Mouse (Mus musculus) adrenal gland, postnatal 25 days (tissue): ENCODE results near the gene 1600014C10Rik. TPM values are rescaled to one million over a fixed set of nuclear protein-coding genes. Genes with fewer than 3 reads are reported as not detected.

Experiments
- DNase-seq: peaks from one replicate; pipeline ENCODE4 v3.0.0; 2021; ENCODE audit warnings: mixed read lengths
- total RNA-seq: library from RNA; stranded (reverse); gene quantifications from 2 replicates; pipeline ENCODE4 v1.2.3, GENCODE M21; 2021

Gene 1600014C10Rik
- total RNA-seq, 1 experiment from 2014 or later = 39.9 TPM

- DNase-seq = peak; percentile 88
Observed at GRCm38 (mm10) chr7:38183709-38184417, 846 bp downstream of the 1600014C10Rik start.

DNA sequence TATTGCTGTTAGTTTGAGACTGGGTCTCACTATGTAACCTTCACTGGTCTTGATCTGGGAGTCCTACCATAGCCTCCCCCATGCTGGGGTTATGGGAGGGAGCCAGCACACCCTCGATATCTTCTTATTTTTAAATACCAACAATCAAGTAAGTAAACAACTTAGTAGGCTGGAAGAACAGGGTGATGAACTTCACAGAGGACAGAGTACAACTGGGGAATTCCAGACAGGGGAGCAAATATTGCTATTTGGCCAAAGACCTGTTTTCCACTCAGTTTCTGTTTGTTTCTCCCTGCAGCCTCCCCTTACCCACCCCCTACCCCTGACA, 1.4 kb downstream of the 1600014C10Rik start:
- no peak for DNase-seq

GRCm38 (mm10) chr7:38184786-38185185, 1.8 kb downstream of the 1600014C10Rik start:
- DNase-seq = no peak

DNA sequence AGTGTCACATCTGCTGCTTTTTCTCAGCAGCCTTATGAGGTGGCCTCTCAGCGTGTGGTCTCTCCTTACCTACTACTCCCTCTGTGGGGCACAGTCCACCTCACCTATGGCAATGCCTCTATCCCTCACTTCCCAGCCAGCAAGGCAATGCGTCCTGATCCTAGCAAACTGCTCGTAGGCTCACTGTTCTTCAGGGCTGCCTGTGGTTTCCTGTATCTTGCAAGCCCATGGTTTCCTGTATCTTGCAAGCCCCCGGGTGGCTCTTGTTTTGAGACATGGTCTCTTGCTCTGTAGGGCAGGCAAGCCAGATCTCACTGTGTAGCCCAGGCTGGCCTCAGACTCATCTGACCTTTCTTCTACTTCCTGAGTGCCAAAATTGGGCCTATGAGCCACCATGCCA, 3.8 kb downstream of the 1600014C10Rik start:
- no peak for DNase-seq

GRCm38 (mm10) chr7:38187796-38188195, 4.8 kb downstream of the 1600014C10Rik start:
- DNase-seq = peak; percentile 12

DNA sequence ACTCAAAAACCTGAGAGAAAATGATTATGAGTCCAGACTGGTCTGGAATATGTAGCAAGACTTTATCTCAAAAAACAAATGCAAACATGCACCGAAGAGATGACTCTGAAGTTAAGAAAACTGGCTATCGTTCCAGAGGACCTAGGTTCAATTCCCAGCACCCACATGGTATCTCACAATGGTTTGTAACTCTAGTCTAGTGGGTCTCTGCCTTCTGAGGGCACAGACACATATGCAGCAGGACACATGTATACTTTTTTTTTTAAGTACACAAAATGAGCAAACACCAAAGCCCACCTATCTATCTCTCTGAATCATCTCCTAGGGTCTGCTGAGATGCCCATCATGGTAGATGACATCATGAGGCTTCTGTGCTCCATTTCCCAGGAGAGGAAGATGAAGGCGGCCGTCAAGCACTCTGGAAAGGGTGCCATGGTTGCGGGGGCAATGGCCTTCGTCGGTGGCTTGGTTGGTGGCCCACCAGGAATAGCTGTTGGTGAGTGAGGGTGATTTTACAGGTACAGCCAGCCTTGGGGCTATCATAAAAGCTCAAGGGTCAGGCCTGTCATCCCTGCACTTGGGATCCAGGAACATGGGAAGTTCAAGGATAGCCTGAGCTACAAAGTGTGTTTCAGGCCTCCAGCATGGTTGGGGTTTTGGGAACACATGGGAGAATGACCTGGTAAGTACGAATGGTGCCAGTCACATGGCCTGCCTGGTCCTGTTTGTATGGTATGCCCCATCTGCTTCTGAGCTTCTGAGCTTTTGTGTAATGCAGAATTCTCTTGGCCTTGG, 5.5 kb downstream of the 1600014C10Rik start:
- no peak for DNase-seq

- DNase-seq = no peak
Observed at GRCm38 (mm10) chr7:38189136-38189982, 6.3 kb downstream of the 1600014C10Rik start.

- no peak for DNase-seq
Observed at GRCm38 (mm10) chr7:38190056-38190835, 7.2 kb downstream of the 1600014C10Rik start.

DNA sequence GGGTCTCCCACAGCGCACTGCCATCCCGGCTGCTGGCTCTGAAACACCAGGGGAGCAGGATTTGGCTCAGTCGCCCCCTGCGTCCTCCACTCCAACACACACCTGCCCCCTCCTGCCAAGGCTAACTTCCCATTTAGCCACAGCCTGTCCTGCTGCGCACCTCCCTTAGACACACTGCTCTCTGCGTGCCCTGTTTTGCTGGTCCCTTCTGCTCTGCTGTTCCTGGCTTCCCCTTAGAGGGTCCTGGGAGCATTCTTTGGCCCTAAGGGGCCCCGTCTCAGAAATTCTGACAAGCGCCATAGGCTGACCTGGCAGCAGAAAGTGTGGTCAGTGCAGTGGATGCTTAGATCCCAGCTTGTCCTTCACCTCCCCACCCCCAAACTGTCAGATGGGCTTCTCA, 8.1 kb downstream of the 1600014C10Rik start:
- DNase-seq = no peak

DNA sequence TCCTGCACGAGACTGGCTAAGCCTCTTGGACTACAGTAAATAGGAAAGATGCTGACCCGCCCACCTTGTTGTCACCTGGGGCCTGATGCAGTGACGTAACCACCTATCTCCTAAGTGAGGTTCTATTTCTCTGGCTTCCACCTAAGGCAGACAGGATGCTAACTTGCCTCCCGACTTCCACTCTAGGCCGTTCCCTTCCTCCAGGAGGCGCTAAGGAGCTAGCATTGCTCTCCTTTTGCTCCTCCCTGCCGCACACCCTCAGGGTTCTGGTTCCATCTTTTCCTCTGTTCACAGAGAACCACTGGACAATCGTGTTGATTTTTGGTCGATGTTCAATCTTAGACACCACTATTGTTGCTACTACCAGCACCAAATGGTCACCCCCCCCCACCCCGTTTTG, 8.6 kb downstream of the 1600014C10Rik start:
- no peak for DNase-seq

DNA sequence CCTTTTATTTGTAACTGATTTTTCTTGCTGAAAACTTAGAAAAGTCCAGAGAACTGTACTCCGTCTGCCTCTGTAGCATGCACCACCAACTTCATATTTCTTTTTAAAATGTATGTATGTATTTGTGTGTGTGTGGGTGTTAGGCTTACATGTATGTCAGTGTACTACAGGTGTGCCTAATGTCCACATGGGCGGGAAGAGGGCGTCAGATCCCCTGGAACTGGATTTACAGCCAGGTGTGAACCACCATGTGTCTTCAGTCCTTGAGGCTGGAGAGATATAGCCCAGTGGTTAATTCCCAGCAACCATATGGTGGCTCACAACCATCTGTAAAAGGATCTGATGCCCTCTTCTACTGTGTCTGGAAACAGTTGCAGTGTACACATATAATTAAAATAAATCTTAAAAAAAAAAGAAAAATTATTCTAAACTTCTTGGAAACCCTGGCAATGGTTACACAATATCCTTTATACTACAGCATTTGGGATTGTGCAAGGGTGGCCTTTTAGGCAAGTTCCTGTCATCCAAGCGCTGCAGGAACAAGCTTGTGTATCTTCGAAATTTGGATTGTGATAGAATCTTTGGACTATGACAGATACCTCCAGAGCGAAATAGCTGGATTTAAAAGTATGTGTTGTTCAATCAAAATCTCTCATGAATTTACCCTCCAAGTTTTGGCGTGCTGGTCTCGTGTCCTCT, 17.0 kb downstream of the 1600014C10Rik start:
- no peak for DNase-seq

- DNase-seq = peak; percentile 89
Observed at GRCm38 (mm10) chr7:38200606-38201289, 17.7 kb downstream of the 1600014C10Rik start.

GRCm38 (mm10) chr7:38201290-38201658, 18.3 kb downstream of the 1600014C10Rik start:
- no peak for DNase-seq

GRCm38 (mm10) chr7:38204314-38204713, 21.3 kb downstream of the 1600014C10Rik start:
- no peak for DNase-seq

DNA sequence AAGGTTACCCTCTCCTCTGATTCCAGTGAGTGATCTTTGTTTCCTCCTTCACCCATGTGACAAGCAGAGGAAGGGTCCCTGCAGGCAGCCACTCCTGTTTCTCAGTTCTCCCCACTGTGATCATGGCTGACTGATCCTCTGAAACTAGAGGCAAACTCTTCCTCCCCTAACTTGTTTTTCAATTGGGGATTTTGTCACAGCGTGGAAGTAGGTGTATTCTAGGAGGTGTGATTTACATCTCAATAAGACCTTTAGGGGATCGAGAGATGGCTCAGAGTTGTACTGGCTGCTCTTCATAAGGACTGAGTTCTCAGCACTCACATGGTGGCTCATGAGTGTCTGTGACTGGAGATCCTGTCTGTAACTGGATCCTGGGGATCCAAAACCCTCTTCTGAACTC, 22.8 kb downstream of the 1600014C10Rik start:
- no peak for DNase-seq

GRCm38 (mm10) chr7:38206564-38206963, 23.5 kb downstream of the 1600014C10Rik start:
- DNase-seq = no peak

GRCm38 (mm10) chr7:38208969-38209368, 26.0 kb downstream of the 1600014C10Rik start:
- DNase-seq = no peak

GRCm38 (mm10) chr7:38209478-38210152, 26.6 kb downstream of the 1600014C10Rik start:
- DNase-seq = no peak

- DNase-seq = no peak
Observed at GRCm38 (mm10) chr7:38212651-38213062, 29.6 kb downstream of the 1600014C10Rik start.
